Mouse (Mus musculus) embryonic fibroblast, embryonic 13.5 days (primary cell): ENCODE results near the gene Cenpf. TPM values are rescaled to one million over a fixed set of nuclear protein-coding genes. Genes with fewer than 3 reads are reported as not detected.

Source experiments
- H3K27ac ChIP-seq: 2 replicates; pipeline ENCODE4 v1.5.1; 2012; ENCODE audit warnings: low read length, control low read depth, inconsistent platforms; ENCODE audit not compliant: insufficient read depth
- H3K4me1 ChIP-seq: 2 replicates; pipeline ENCODE4 v1.6.1; 2011; ENCODE audit warnings: low read length; ENCODE audit not compliant: control insufficient read depth, insufficient read depth
- H3K4me3 ChIP-seq: 2 replicates; pipeline ENCODE4 v1.5.1; 2011; ENCODE audit warnings: mild to moderate bottlenecking, control low read depth, low read length; ENCODE audit not compliant: insufficient read depth
- CTCF ChIP-seq: IDR thresholded peaks from 2 replicates; pipeline ENCODE4 v1.5.1; 2011; ENCODE audit warnings: mild to moderate bottlenecking, control low read depth, low read length, moderate library complexity, borderline replicate concordance; ENCODE audit not compliant: insufficient read depth
- POLR2A ChIP-seq: IDR thresholded peaks from 2 replicates; pipeline ENCODE4 v1.6.1; 2011; ENCODE audit warnings: low read depth, mild to moderate bottlenecking, control low read depth, low read length, moderate library complexity
- polyA plus RNA-seq: library from polyadenylated mRNA; stranded (reverse); fragments of >200 nt; gene quantifications from 2 replicates; pipeline ENCODE4 v1.2.4, GENCODE M21; 2011; ENCODE audit warnings: low read depth; ENCODE audit not compliant: missing spikeins, insufficient read length

Gene Cenpf
- polyA plus RNA-seq, 1 experiment = 32.0 TPM

GRCm38 (mm10) chr1:189717546-189717945 is 29.7 kb upstream of the Cenpf start:
- Histone ChIP-seq H3K4me1 (peaks cover 4% of the 10 kb centered on the region), H3K4me3 (no peak overlapping the region), H3K27ac (no peak overlapping the region)
- TF ChIP-seq POLR2A = no peak
- no peak for TF ChIP-seq CTCF

- TF ChIP-seq POLR2A (no peak), CTCF (no peak)
- Histone ChIP-seq H3K4me3 (no peak overlapping the region), H3K4me1 (peaks cover 4% of the 10 kb centered on the region), H3K27ac (0 out of 2 replicates have a peak overlapping the region, but pooled peaks have one; percentile 3)
Measured at GRCm38 (mm10) chr1:189715915-189716797, 28.3 kb upstream of the Cenpf start.

GRCm38 (mm10) chr1:189709001-189709400 is 21.1 kb upstream of the Cenpf start:
- Histone ChIP-seq H3K27ac (0 out of 2 replicates have a peak overlapping the region, but pooled peaks have one; percentile 25), H3K4me1 (peaks cover 2% of the 10 kb centered on the region; the same call in 1 of the 2 replicates), H3K4me3 (no peak overlapping the region)
- no peak for TF ChIP-seq CTCF
- no peak for TF ChIP-seq POLR2A

- Histone ChIP-seq H3K27ac (no peak overlapping the region), H3K4me1 (peaks cover 2% of the 10 kb centered on the region; the same call in 1 of the 2 replicates), H3K4me3 (no peak overlapping the region)
- TF ChIP-seq POLR2A (no peak), CTCF (no peak)
Measured at GRCm38 (mm10) chr1:189707419-189707818, 19.5 kb upstream of the Cenpf start.

- TF ChIP-seq POLR2A = no peak
- no peak for TF ChIP-seq CTCF
- Histone ChIP-seq H3K4me3 (no peak overlapping the region), H3K4me1 (peaks cover 2% of the 10 kb centered on the region; the same call in 1 of the 2 replicates), H3K27ac (no peak overlapping the region)
Measured at GRCm38 (mm10) chr1:189707014-189707413, 19.1 kb upstream of the Cenpf start.

- Histone ChIP-seq H3K4me1 (peaks cover 2% of the 10 kb centered on the region; the same call in 1 of the 2 replicates), H3K27ac (no peak overlapping the region), H3K4me3 (no peak overlapping the region)
- TF ChIP-seq CTCF = no peak
- TF ChIP-seq POLR2A = no peak
Measured at GRCm38 (mm10) chr1:189706040-189706645, 18.3 kb upstream of the Cenpf start.

- no peak overlapping the region for H3K4me3 ChIP-seq
- TF ChIP-seq CTCF (no peak), POLR2A (no peak)
- H3K27ac ChIP-seq = no peak overlapping the region
- H3K4me1 ChIP-seq = no peaks in the 10 kb centered on the region
Measured at GRCm38 (mm10) chr1:189703591-189703990, 15.7 kb upstream of the Cenpf start.

GRCm38 (mm10) chr1:189703156-189703555 is 15.3 kb upstream of the Cenpf start:
- H3K27ac ChIP-seq = no peak overlapping the region
- TF ChIP-seq CTCF = peak; percentile 36; the same call in 1 of the 2 replicates
- no peak for TF ChIP-seq POLR2A
- no peaks in the 10 kb centered on the region for H3K4me1 ChIP-seq
- H3K4me3 ChIP-seq = no peak overlapping the region

- no peak overlapping the region for H3K27ac ChIP-seq
- no peak overlapping the region for H3K4me3 ChIP-seq
- H3K4me1 ChIP-seq = no peaks in the 10 kb centered on the region
- TF ChIP-seq CTCF (peak; percentile 67; the same call in 1 of the 2 replicates), POLR2A (no peak)
Measured at GRCm38 (mm10) chr1:189700990-189701389, 13.1 kb upstream of the Cenpf start.

GRCm38 (mm10) chr1:189700186-189700585 is 12.3 kb upstream of the Cenpf start:
- Histone ChIP-seq H3K4me3 (no peak overlapping the region), H3K27ac (no peak overlapping the region), H3K4me1 (no peaks in the 10 kb centered on the region)
- TF ChIP-seq CTCF = no peak
- TF ChIP-seq POLR2A = no peak
